Mouse (Mus musculus) MEL (cell line): ENCODE data around the gene Foxo3.

ENCODE experiments used
- CTCF ChIP-seq, 3 experiments: IDR thresholded peaks in 2 of 3; conservative IDR thresholded peaks in 1 of 3; 2 replicates each; pipeline ENCODE4 v1.5.1; 2011 to 2012; ENCODE audit warnings: low read length in 3 of 3, low read depth in 2 of 3, mild to moderate bottlenecking in 2 of 3, improper control_type of control experiment in 1 of 3, inconsistent platforms in 1 of 3, mixed read lengths in 1 of 3, moderate library complexity in 1 of 3; ENCODE audit not compliant: control insufficient read depth in 1 of 3, insufficient read depth in 1 of 3, poor library complexity in 1 of 3, severe bottlenecking in 1 of 3
- E2F4 ChIP-seq: IDR thresholded peaks from 2 replicates; pipeline ENCODE4 v1.6.1; 2011; ENCODE audit warnings: low read depth, low read length, improper control_type of control experiment, borderline replicate concordance
- GATA1 ChIP-seq: IDR thresholded peaks from 2 replicates; pipeline ENCODE4 v1.6.1; 2011; ENCODE audit warnings: low read depth, low read length, improper control_type of control experiment
- MAX ChIP-seq: IDR thresholded peaks from 2 replicates; pipeline ENCODE4 v1.6.1; 2011; ENCODE audit warnings: low read length, improper control_type of control experiment
- POLR2A ChIP-seq, 2 experiments: IDR thresholded peaks; 2 replicates each; pipeline ENCODE4 v1.6.1; 2011 to 2012; ENCODE audit warnings: low read length in 2 of 2, mild to moderate bottlenecking in 2 of 2, control low read depth in 1 of 2, improper control_type of control experiment in 1 of 2, low read depth in 1 of 2, moderate library complexity in 1 of 2; ENCODE audit not compliant: control insufficient read depth in 1 of 2, insufficient read depth in 1 of 2, poor library complexity in 1 of 2

- no peak for TF ChIP-seq POLR2A (IDR thresholded peaks at IDR 0.05; ENCODE audit: control insufficient read depth in 1 of 2, insufficient read depth in 1 of 2, low read depth in 1 of 2, low read length in 2 of 2, poor library complexity in 1 of 2)
- no peak for TF ChIP-seq CTCF (IDR thresholded peaks at IDR 0.05 in 2 of 3, conservative IDR thresholded peaks at IDR 0.05 in 1 of 3; ENCODE audit: control insufficient read depth in 1 of 3, insufficient read depth in 1 of 3, low read depth in 2 of 3, low read length in 3 of 3, poor library complexity in 1 of 3, severe bottlenecking in 1 of 3)
- no peak for TF ChIP-seq MAX
- TF ChIP-seq GATA1, result no peak
- TF ChIP-seq E2F4, result no peak
These were observed 102.7 kb downstream of the Foxo3 start for GRCm38 (mm10) chr10:42173839-42174238.
